Mouse (Mus musculus): Measurements from ENCODE around the gene Trim50. TPM values are rescaled to one million over a fixed set of nuclear protein-coding genes. Genes with fewer than 3 reads are reported as not detected.

Trim50 gene
- total RNA-seq, 2 experiments from 2014 or later: not detected

Other genes with a start within 250 kb of the Trim50 start
- 1.5 and 3.6 TPM in 2 replicates for gene Tbl2, start 203.6 kb upstream of the Trim50 start, total RNA-seq (2015; ENCODE audit: low replicate concordance)
- gene Tbl2, start 203.6 kb upstream of the Trim50 start, total RNA-seq (2017; ENCODE audit: low replicate concordance): 2.8 and 3.7 TPM in 2 replicates
- 6.0 and 10.0 TPM in 2 replicates for gene Bcl7b, start 185.0 kb upstream of the Trim50 start, total RNA-seq (2015; ENCODE audit: low replicate concordance)
- gene Bcl7b, start 185.0 kb upstream of the Trim50 start, total RNA-seq (2017; ENCODE audit: low replicate concordance): 12.9 and 19.2 TPM in 2 replicates
- 33.4 and 39.8 TPM in 2 replicates for gene Baz1b, start 166.0 kb upstream of the Trim50 start, total RNA-seq (2015; ENCODE audit: low replicate concordance)
- 91.2 and 108 TPM in 2 replicates for gene Baz1b, start 166.0 kb upstream of the Trim50 start, total RNA-seq (2017; ENCODE audit: low replicate concordance)
- gene Fzd9, start 102.1 kb upstream of the Trim50 start, total RNA-seq (2015; ENCODE audit: low replicate concordance): not detected in 2 replicates
- not detected in 2 replicates for gene Fzd9, start 102.1 kb upstream of the Trim50 start, total RNA-seq (2017; ENCODE audit: low replicate concordance)
- not detected in 2 replicates for gene Fkbp6, start 3.3 kb upstream of the Trim50 start, total RNA-seq (2015; ENCODE audit: low replicate concordance)
- gene Fkbp6, start 3.3 kb upstream of the Trim50 start, total RNA-seq (2017; ENCODE audit: low replicate concordance): not detected in 2 replicates
- gene Nsun5, start 16.7 kb downstream of the Trim50 start, total RNA-seq (2015; ENCODE audit: low replicate concordance): 0.77 and 4.6 TPM in 2 replicates
- gene Nsun5, start 16.7 kb downstream of the Trim50 start, total RNA-seq (2017; ENCODE audit: low replicate concordance): 1.7 and 3.2 TPM in 2 replicates
- 13.8 and 21.3 TPM in 2 replicates for gene Pom121, start 41.3 kb downstream of the Trim50 start, total RNA-seq (2015; ENCODE audit: low replicate concordance)
- 2.8 and 4.3 TPM in 2 replicates for gene Pom121, start 41.3 kb downstream of the Trim50 start, total RNA-seq (2017; ENCODE audit: low replicate concordance)
- gene Hip1, start 191.8 kb downstream of the Trim50 start, total RNA-seq (2015; ENCODE audit: low replicate concordance): 1.2 and 5.0 TPM in 2 replicates
- gene Hip1, start 191.8 kb downstream of the Trim50 start, total RNA-seq (2017; ENCODE audit: low replicate concordance): 1.3 and 4.9 TPM in 2 replicates
- not detected in 2 replicates for gene Ccl26, start 210.3 kb downstream of the Trim50 start, total RNA-seq (2015; ENCODE audit: low replicate concordance)
- gene Ccl26, start 210.3 kb downstream of the Trim50 start, total RNA-seq (2017; ENCODE audit: low replicate concordance): not detected in 2 replicates
- not detected in 2 replicates for gene Ccl24, start 219.8 kb downstream of the Trim50 start, total RNA-seq (2015; ENCODE audit: low replicate concordance)
- gene Ccl24, start 219.8 kb downstream of the Trim50 start, total RNA-seq (2017; ENCODE audit: low replicate concordance): not detected in 2 replicates

Data from erythroblast, adult 5-6 weeks (primary cell).